Mouse (Mus musculus): Measurements from ENCODE around the gene Tnfsf18. TPM values are rescaled to one million over a fixed set of nuclear protein-coding genes. Genes with fewer than 3 reads are reported as not detected.

The Tnfsf18 gene
- polyA plus RNA-seq (2014; fragmentation: Illumina TruSeq; extraction: RNeasy Lipid Tissue Mini Kit (QIAGEN cat#74804); ENCODE audit: insufficient read depth, low read depth, low replicate concordance), result not detected

DNA sequence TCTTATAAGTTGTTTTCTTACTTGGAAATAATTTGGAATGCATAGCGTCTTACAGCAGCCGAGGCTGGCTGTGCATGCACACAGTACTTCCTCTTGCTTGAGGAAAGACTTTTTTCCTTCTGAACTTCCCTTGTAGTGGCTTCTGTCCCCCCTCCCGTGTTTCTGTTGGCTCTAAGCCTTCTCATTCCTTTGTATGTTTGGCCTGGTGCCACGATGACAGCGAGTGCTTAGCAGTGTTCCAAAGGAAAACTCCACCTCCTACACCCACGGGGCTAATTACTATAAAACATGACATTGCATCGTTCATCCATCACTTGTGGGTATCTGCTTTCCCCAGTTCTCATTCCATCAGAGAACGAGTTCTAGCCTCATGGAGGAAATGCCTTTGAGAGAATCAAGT is at the start of gene Tnfsf18:
Gene Tnfsf18, plus strand, starts transcription at position 313 of the 400 bp plus-strand sequence.

Other genes with a start within 250 kb of the Tnfsf18 start
- gene Prdx6, start 243.4 kb upstream of the Tnfsf18 start, polyA plus RNA-seq (2014; fragmentation: Illumina TruSeq; extraction: RNeasy Lipid Tissue Mini Kit (QIAGEN cat#74804); ENCODE audit: insufficient read depth, low read depth, low replicate concordance), result 1,114 TPM
- gene Tnfsf4, start 99.2 kb upstream of the Tnfsf18 start, polyA plus RNA-seq (2014; fragmentation: Illumina TruSeq; extraction: RNeasy Lipid Tissue Mini Kit (QIAGEN cat#74804); ENCODE audit: insufficient read depth, low read depth, low replicate concordance), result 0.21 TPM

Data from lung, adult 10 weeks (tissue).